ENCODE assay signal across 13 mouse cellular contexts in the genomic region with DNA sequence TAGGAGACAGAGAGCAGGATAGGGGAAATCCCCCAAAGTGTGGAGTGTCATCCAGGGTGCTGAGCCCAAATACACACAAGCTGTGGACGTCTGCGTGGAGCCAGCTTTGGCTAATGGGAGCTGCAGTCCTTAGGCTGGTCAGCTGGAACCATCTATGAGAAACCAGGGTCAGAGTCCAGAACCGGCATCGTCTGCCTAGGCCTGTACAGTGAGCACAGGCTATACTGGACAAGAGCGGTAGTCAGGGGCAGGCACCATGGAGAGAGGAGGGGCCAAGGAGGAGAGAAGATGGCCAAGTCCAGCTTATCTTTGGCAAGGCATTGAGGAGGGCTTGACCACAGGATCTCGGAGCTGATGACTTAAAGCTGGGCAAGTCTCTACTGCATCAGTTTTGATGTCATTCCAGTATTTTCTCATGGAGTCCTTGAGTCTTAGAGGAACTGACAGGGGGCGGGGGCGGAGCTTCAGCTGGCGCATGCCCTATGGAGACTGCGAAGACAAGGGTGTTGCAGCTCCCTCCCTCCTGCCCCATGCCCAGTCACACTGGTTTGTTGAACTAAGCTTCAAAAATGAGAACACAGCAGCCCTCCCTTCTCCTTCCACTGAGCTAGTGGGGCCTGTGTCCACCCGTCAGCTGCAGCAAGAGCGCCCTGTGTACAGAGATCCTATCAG.
A peak's percentile ranks its signal among the peaks of the same experiment; 100 is the strongest.
DNase-seq lines count a peak whose midpoint lies in the region; ATAC-seq and TF ChIP-seq lines count a peak whose summit lies in the region.
"Had no signal": no experiment of that assay in that cellular context is flagged by ENCODE, and none has a peak within 500 bp of the region (broad histone marks: within the 10 kb centered on the region; RNA-seq: fewer than 3 reads in every experiment).

No protein-coding gene starts in this region.

- no peak for TF ChIP-seq CTCF in left cerebral cortex, adult 2 months (IDR thresholded peaks at IDR 0.05)

- no peaks in the 10 kb centered on the region for H3K36me3 ChIP-seq in lung, embryonic 15.5 days
- no peaks in the 10 kb centered on the region for H3K36me3 ChIP-seq in embryonic facial prominence, embryonic 11.5 days (replicated peaks; ENCODE audit: control insufficient read depth, insufficient read depth, low read depth, low read length)
- H3K36me3 ChIP-seq: midbrain, embryonic 10.5 days had no signal

- H3K4me3 ChIP-seq in lung, embryonic 15.5 days = no peak overlapping the region
- H3K4me3 ChIP-seq in embryonic facial prominence, embryonic 11.5 days (ENCODE audit: low read depth, low read length) = no peak overlapping the region
- no peak overlapping the region for H3K4me3 ChIP-seq in left cerebral cortex, adult 2 months
- H3K4me3 ChIP-seq: midbrain, embryonic 10.5 days had no signal

- H3K27ac ChIP-seq in lung, embryonic 15.5 days = 0 out of 2 replicates have a peak overlapping the region, but pooled peaks have one; percentile 8
- no peak overlapping the region; the same call in 1 of the 2 replicates for H3K27ac ChIP-seq in embryonic facial prominence, embryonic 11.5 days (replicated peaks; ENCODE audit: low read depth, low read length)
- no peak overlapping the region for H3K27ac ChIP-seq in left cerebral cortex, adult 2 months
- H3K27ac ChIP-seq: midbrain, embryonic 10.5 days had no signal

- peak; percentile 64 for ATAC-seq in lung, embryonic 15.5 days (ENCODE audit: borderline replicate concordance, extremely low read depth, low FRiP score, low TSS enrichment)
- ATAC-seq in embryonic facial prominence, embryonic 11.5 days (replicated peaks; ENCODE audit: insufficient number of reproducible peaks, low FRiP score, low TSS enrichment, low read depth) = peak; percentile 68

- no peak for DNase-seq in lung, postnatal 36 days
- DNase-seq in embryonic facial prominence, embryonic 11.5 days (ENCODE audit: low spot score) = peak; percentile 54
- peak; percentile 43 for DNase-seq in kidney, adult 9 months
- peak; percentile 16 to 64 for DNase-seq in lung, postnatal 4 days
- no peak for DNase-seq in T-cell, adult 2 months (ENCODE audit: low spot score)
- DNase-seq in left cerebral cortex, adult 2 months (ENCODE audit: extremely low spot score in 1 of 2, low spot score in 2 of 2) = no peak
- no peak for DNase-seq in heart, postnatal 25 days (ENCODE audit: low spot score)
- DNase-seq: embryo, embryonic 11 days; gastrocnemius, postnatal 36 days; heart, postnatal 14 days; thymus, adult 2 months had no signal

- H3K9me3 ChIP-seq in lung, embryonic 15.5 days = no peaks in the 10 kb centered on the region
- no peaks in the 10 kb centered on the region for H3K9me3 ChIP-seq in embryonic facial prominence, embryonic 11.5 days (replicated peaks; ENCODE audit: control insufficient read depth, low read length)
- H3K9me3 ChIP-seq: midbrain, embryonic 10.5 days had no signal

- intact Hi-C loops in left cerebral cortex, adult 2 months (cut with DNase I) = no loop called here
- intact Hi-C loops in heart, postnatal 25 days (cut with DNase I) = no loop called here

- H3K27me3 ChIP-seq in lung, embryonic 15.5 days = peaks cover 26% of the 10 kb centered on the region
- no peaks in the 10 kb centered on the region for H3K27me3 ChIP-seq in embryonic facial prominence, embryonic 11.5 days (ENCODE audit: control insufficient read depth, insufficient read depth, low read length)

- 49% methylated on average over 12 of the region's 12 CpGs for WGBS in lung, embryonic 15.5 days
- WGBS in embryonic facial prominence, embryonic 11.5 days = 71% methylated on average over 12 of the region's 12 CpGs

- peaks cover 25% of the 10 kb centered on the region for H3K4me1 ChIP-seq in lung, embryonic 15.5 days
- peaks cover 4% of the 10 kb centered on the region for H3K4me1 ChIP-seq in embryonic facial prominence, embryonic 11.5 days (ENCODE audit: control insufficient read depth, insufficient read depth, low read length)

- no peak overlapping the region for H3K4me2 ChIP-seq in lung, embryonic 15.5 days
- H3K4me2 ChIP-seq in embryonic facial prominence, embryonic 11.5 days (ENCODE audit: low read depth, low read length) = no peak overlapping the region

- no peak overlapping the region for H3K9ac ChIP-seq in lung, embryonic 15.5 days
- H3K9ac ChIP-seq in embryonic facial prominence, embryonic 11.5 days (replicated peaks; ENCODE audit: low read length) = no peak overlapping the region

Comparison
In these comparisons a context has a peak if more than half of its experiments do, and no peak if none do; other contexts are left out.
1. DNase-seq: peak in embryonic facial prominence, embryonic 11.5 days (single experiment), kidney, adult 9 months (single experiment) and lung, postnatal 4 days (2 of 2); none in lung, postnatal 36 days (single experiment), T-cell, adult 2 months (single experiment), left cerebral cortex, adult 2 months (0 of 2) and heart, postnatal 25 days (single experiment).